In the genomic region with DNA sequence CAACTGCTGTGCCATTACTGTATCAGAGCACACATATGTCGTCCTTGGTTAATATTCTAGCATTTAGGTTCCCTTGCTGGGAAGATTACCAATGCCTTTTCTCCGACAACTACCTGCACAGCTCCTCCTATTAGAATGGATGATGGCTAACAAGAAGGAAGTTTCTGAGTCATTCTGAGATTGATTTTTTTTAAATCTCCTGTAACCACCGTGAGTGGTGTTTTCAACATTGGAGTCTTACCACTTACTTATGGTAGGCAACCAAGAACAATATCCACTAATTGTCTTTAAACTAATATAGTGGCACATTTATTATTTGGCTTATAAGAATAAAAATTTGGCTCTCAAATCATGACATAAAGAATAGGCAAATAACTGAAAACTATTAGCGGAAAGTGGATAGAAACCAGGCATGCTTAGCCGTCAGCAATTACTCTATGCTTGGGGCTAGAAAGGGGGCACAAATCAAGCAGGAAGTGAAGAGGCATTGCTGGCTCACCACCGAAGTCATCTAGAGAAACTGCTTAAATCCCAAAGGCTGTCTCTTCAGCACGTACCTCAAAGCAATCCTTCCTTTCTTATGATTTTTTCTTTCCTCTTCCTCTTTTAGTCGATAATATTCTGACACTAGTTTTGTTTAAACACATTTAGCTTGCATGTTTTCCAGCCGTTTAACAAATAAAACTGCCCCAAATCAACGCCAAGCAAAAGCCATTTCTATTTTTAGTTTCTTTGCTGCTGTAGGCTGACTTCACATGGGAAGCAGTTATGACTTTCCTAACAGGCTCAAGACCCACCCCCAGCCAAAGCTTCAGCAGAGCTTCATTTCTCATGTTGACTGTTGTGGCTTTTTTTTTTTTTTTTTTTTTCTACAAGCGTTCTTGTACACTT, we compare ENCODE assay signal across 9 mouse cellular contexts.
DNase-seq lines count a peak whose midpoint lies in the region; ATAC-seq and TF ChIP-seq lines count a peak whose summit lies in the region.
"Had no signal": no experiment of that assay in that cellular context is flagged by ENCODE, and none has a peak within 500 bp of the region (broad histone marks: within the 10 kb centered on the region; RNA-seq: fewer than 3 reads in every experiment).

No protein-coding gene starts in this region.

- TF ChIP-seq POLR2A in bone marrow macrophage, adult 2 months (IDR thresholded peaks at IDR 0.05; ENCODE audit: borderline replicate concordance, low read depth, low read length) = no peak

- peak overlapping the region; percentile 60 for H3K4me3 ChIP-seq in bone marrow macrophage, adult 2 months (ENCODE audit: insufficient read depth, low read length)
- H3K4me3 ChIP-seq in forebrain, embryonic 12.5 days (replicated peaks) = no peak overlapping the region
- H3K4me3 ChIP-seq: forebrain, embryonic 15.5 days had no signal

- no peak for TF ChIP-seq CTCF in bone marrow macrophage, adult 2 months (IDR thresholded peaks at IDR 0.05; ENCODE audit: low read depth, low read length)

- no peak overlapping the region for H3K9ac ChIP-seq in forebrain, embryonic 12.5 days
- H3K9ac ChIP-seq: forebrain, embryonic 15.5 days; liver, embryonic 14.5 days had no signal

- intact Hi-C loops in heart, postnatal 10 days (cut with DNase I) = no loop called here

- H3K9me3 ChIP-seq in forebrain, embryonic 12.5 days = no peaks in the 10 kb centered on the region
- H3K9me3 ChIP-seq: forebrain, embryonic 15.5 days had no signal

- WGBS in forebrain, embryonic 12.5 days = 90% methylated on average over 11 of the region's 11 CpGs

- H3K36me3 ChIP-seq in forebrain, embryonic 12.5 days (replicated peaks) = no peaks in the 10 kb centered on the region
- H3K36me3 ChIP-seq: forebrain, embryonic 15.5 days had no signal

- H3K27me3 ChIP-seq in forebrain, embryonic 12.5 days = no peaks in the 10 kb centered on the region
- H3K27me3 ChIP-seq: forebrain, embryonic 15.5 days had no signal

- H3K4me1 ChIP-seq in bone marrow macrophage, adult 2 months (ENCODE audit: control insufficient read depth, insufficient read depth, low read length) = peaks cover 11% of the 10 kb centered on the region
- no peaks in the 10 kb centered on the region for H3K4me1 ChIP-seq in forebrain, embryonic 12.5 days
- H3K4me1 ChIP-seq: forebrain, embryonic 15.5 days had no signal

- H3K4me2 ChIP-seq in forebrain, embryonic 12.5 days = no peak overlapping the region
- H3K4me2 ChIP-seq: forebrain, embryonic 15.5 days had no signal

- H3K27ac ChIP-seq in bone marrow macrophage, adult 2 months (ENCODE audit: insufficient read depth, low read depth, low read length) = peak overlapping the region; percentile 96
- H3K27ac ChIP-seq in forebrain, embryonic 12.5 days = no peak overlapping the region
- H3K27ac ChIP-seq: forebrain, embryonic 15.5 days; liver, embryonic 14.5 days had no signal

- peak; percentile 95 for ATAC-seq in megakaryocyte, adult 5-6 weeks (ENCODE audit: poor library complexity, severe bottlenecking)
- no peak for ATAC-seq in forebrain, embryonic 12.5 days (ENCODE audit: low FRiP score)
- ATAC-seq: forebrain, embryonic 15.5 days had no signal

- DNase-seq in heart, postnatal 10 days = peak; percentile 10 to 14
- no peak for DNase-seq in heart, postnatal 4 days
- DNase-seq in CD4-positive helper T cell, adult 2 months (ENCODE audit: low read depth, low spot score) = peak; percentile 21
- DNase-seq in embryo, embryonic 9.5 days (ENCODE audit: extremely low spot score) = no peak

Comparison
In these comparisons a context has a peak if more than half of its experiments do, and no peak if none do; other contexts are left out.
1. DNase-seq: peak in heart, postnatal 10 days (2 of 2) and CD4-positive helper T cell, adult 2 months (single experiment); none in heart, postnatal 4 days (single experiment) and embryo, embryonic 9.5 days (single experiment).